Mouse (Mus musculus) midbrain, embryonic 15.5 days (tissue): ENCODE measurements around the gene Slc35f4. TPM values are rescaled to one million over a fixed set of nuclear protein-coding genes. Genes with fewer than 3 reads are reported as not detected.

Experiments
- microRNA-seq: library from miRNA; unstranded; fragments of <30 nt; microRNA quantifications from one replicate; pipeline ENCODE4, GENCODE M21; 2016
- polyA plus RNA-seq: library from polyadenylated mRNA; unstranded; fragments of >200 nt; fragmentation: Nextera tagmentation; extraction: Ambion mirVana; gene quantifications from 2 replicates; pipeline ENCODE4 v1.2.1, GENCODE M21; 2015

Gene Slc35f4
- polyA plus RNA-seq, 1 experiment from 2014 or later = 16.4 TPM

Small RNA genes lying within 50 kb of the gene (microRNA-seq; reads per million reads assigned to microRNA genes)
- not detected for gene Gm22949
